Mouse (Mus musculus): ENCODE data around the gene Rgs19.

Rgs19 gene

DNA sequence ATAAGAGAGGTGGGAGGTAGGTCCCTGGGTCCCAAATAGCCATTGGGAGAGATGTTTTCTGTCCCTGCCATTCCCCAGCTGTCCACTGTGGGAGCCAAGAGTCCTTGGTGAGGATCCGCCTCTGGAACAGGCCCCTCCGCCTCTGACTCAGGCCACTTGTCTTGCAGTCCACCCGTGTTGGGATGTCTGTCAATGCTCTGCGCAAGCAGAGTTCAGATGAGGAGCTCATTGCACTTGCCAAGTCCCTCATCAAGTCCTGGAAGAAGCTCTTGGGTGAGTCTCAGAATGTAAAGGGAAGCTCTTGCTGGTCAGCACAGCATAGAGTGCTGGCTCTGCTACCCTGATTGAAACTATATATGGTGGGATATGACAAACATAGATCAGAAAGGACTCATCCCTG, 10.4 kb downstream of the Rgs19 start:
- DNase-seq (ENCODE audit: low read depth, low spot score), result no peak

DNA sequence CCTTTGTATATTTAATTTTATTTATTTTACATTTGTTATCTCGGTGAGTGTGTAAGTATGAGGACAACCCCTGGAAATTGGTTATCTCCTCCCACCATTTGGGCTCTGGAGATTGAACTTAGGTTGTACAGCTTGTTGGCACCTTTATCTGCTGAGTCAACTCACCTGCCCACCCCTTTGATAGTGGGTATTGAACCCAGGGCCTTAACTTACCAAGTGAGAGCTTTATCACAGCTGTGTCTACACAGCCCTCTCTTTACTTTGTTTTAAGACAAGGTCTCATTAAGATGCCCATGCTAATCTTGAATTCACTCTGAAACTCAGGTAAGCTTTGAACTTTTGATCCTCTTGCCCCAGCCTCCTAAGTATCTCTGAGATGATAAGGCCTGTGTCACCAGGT, 11.8 kb downstream of the Rgs19 start:
- DNase-seq (ENCODE audit: low read depth, low spot score), result no peak

DNA sequence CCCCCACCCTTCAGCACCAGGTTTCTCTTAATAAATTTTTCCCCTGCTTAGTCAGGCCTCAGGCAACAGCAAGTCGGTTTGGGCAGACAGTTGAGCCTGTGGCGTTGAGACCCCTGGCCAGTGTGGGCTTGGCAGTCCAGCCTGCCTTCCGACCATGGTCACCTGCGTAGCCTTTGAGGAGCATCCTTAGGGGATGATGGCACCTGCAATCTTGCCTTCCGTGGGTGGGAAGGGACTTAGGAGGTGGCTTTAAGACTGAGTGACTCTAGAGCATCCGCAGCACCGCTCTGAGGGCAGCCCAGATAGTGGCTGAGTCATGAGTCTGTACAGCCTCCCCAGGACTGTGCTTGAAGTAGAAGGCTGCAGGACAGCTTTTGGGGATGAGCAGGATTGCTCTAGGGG, 13.1 kb downstream of the Rgs19 start:
- DNase-seq (ENCODE audit: low read depth, low spot score), result no peak

DNA sequence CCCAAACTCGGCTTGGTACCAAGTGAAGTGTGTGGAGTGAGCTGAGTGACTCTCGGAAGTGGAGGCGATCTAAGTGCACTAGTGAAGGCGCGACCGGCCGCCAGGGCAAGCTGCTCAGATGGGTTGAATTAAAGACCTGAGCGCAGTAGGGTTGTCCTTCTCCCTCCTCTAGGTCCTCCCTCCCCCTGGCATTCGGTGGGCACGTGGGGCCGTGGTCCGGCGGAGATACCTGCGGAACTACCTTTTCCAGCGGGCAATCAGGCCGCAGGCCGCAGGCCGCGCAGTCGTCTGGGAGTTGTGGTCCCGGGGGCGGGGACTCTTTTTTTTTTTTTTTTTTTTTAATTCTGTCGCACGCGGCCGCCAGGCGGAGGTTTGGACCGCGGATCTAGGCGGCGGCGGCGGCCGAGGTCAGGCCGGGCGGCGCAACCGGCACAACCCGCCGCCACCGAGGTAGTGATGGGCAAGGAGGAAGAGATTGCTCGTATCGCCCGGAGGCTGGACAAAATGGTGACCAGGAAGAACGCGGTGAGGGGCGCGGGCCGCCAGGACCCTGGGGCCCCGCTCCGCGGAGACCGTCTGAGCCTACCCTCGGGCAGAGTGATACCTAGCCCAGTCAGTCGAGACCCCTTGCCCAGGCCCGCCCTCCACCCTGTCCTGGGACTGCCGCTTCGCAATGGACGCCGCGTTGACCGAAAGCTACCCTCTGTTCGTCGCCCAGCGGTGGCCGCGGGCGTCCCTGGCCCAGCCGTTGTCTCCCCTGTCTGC, 13.6 kb downstream of the Rgs19 start, which contains the start of gene Tcea2:
Gene Tcea2, plus strand, starts transcription at position 360 of the 765 bp plus-strand sequence.
- no peak for DNase-seq (ENCODE audit: low read depth, low spot score)

DNA sequence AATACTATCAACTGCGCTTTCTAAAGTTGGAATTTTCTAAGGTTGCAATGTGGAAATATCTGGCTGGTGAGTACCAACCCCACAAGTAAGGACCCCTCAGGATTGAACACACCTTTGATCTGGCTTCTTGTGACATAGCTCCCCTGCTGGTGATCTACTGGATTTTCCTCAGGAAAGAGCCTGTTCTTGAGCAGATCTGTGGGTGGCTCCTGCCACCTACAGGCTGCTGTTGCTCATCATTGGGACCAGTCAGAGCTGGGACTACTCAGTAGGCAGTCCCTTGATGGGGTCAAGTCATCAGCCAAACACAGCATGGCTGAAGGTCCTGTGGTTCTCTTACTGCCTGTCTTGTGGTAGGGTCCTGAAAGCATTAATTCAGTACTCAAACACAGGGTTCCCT, 15.0 kb downstream of the Rgs19 start:
- DNase-seq (ENCODE audit: low read depth, low spot score), result peak; percentile 50

DNA sequence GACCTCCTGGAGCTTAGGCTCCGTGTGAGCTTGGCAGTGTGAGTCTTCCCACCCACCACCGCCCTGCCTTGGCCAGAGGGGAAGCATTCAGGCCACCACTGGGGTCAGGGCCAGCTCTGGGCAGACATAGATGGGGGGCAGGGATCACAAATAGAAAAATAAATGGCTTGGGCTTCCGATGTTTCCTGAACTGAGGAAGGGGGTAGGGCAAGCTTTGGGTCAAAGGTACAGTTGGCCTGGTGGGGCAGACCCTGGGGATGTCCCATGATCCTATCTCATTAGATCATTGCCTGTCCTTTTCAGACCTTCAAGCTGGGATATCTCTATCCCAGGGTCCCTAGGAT, 16.1 kb downstream of the Rgs19 start:
- no peak for DNase-seq (ENCODE audit: low read depth, low spot score)

DNA sequence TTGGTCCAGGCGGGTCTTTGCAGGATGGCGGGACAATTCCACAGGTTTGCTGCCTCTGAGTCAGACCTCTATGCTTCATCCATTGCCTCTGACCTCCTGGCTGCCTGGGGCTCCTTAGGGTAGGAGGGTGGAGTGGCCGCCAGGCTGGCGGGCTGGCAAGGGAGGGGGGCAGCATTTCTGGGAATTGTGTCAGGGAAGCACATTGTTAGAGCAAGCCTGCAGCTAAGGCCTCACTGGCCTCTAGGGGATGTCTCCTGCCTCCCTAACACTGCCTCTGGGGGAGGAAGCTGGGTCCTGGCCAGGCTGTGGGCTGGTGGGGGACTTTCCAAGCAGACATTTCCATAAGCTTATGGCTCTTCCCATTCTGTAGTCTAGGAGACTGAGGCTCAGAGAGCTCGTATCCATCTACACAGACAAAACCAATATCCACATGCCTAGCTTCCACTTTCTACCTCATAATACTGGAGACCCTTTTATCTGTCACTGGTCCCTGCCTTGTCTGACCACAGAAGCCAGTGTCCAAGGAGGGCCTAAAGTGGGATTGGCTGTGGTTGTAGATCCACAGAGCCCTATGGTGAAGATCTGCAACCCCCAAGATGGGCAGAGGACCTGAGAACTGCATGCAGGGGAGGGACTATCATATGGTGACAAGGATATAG, 16.6 kb downstream of the Rgs19 start:
- DNase-seq (ENCODE audit: low read depth, low spot score), result no peak

DNA sequence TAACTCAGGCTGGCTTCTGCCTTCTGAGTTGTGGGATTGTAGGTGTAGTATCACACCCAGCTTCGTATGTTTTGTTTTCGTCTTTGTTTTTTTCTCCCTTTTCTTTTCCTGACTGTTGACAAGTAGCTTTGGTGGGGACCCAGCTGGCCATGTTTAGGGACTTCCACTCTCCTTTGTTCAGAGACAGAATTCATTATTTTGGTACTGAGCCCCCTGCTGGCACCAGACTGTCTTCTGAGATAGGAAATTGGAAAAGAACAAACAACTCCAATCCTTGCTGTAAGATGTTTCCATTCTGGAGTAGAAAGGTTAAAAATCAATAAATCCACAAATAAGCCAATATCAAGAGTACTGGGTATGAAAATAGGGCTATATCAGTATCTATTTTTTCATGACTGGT, 17.4 kb downstream of the Rgs19 start:
- DNase-seq (ENCODE audit: low read depth, low spot score), result no peak

DNA sequence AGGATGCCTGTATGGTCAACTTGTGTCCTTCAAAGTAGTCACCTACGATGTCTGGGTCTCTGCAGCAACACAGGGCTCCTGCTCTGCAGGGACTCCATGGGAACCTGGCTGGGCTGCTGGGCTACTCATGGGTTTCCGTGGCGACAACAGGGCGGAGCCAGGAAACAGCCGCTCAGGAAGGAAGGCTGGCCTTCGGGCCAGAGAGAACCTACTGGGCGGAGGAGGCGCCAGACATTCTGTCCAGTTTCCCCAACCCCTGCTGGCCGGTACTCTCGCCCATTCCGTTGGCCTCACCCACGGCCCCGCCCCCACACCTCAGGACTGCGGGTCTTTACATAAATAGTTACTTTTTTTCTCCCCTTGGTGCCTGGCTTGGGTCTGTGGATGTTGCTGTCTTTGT, 18.3 kb downstream of the Rgs19 start:
- no peak for DNase-seq (ENCODE audit: low read depth, low spot score)

DNA sequence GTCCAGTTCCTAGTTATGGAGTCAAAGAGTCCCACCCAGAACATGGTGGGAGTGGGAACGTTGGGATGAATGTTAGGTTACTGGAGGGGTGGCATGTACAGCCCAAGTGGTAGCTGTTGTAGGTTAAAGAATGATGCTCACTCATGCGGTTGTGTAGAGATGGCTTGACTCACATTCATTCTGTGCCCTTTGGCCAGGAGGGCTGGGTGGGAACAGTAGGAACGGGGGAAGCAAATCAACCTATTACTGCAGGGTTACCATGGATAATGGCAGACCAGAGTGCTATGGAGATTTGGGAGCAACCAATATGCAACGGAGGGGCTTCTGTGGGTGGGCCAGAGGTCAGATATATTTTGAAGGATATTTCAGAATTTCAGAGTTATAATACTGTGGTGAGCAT, 18.8 kb downstream of the Rgs19 start:
- no peak for DNase-seq (ENCODE audit: low read depth, low spot score)

DNA sequence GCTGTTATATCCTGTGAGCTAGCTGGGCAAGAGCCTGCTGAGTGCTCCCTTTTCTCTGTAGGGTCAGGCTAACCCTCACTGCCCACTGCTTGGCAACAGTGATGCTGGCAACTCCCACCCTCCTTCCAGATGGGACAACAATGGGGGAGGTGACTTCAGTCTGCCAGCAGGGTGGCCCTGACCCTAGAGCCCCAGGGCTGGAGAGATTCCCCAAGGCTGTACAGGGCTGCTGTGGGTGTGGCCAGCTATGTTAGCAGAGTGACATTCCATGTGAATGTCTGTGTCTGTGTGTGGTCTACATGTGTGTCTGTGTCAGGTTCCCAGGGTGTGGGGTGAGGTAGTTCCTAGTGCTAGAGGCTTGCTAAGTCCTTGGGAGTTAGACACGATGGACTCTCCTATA, 20.3 kb downstream of the Rgs19 start:
- DNase-seq (ENCODE audit: low read depth, low spot score), result no peak

DNA sequence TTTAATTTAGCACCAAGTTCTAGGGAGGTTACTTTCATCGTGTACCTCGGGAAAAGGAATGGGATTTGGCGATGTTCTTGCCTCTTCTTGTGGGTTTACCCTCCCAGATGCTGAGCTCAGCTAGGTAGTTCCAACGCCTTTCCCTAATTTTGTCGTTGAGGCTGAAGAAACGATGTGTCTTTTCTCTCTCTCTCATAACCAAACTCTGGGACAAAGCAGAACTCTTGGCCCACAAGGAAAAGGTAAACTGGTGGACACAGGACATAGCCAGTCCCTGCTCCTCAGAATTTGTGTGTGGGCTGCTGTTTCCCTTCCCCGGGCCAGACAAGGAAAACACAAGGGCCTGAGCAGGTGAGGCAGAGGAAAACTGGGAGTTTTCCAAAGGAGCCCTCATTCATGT, 21.8 kb downstream of the Rgs19 start:
- DNase-seq (ENCODE audit: low read depth, low spot score), result no peak

DNA sequence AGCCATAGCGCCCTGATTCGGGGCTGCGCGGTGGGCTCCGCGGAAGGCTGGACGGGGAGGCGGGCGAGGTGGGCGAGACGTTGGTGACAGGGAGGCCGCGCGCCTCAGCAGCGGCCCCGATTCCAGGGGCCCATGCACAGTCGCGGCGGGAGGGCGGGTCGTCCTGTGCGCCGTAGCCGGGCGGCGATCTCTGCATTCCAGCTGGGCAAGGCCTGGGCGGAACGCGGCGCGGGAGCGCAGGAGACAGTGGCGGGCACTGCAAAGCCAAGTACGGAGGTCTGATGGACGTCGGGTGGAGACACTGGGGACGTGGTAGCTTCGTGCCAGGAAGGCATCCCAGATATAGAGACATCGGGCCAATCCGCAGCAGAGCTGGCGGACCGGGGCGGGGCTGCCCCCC, 22.5 kb downstream of the Rgs19 start, which contains the start of gene Sox18:
Gene Sox18, minus strand, starts transcription at position 315 of the 400 bp plus-strand sequence.
- DNase-seq (ENCODE audit: low read depth, low spot score), result no peak

DNA sequence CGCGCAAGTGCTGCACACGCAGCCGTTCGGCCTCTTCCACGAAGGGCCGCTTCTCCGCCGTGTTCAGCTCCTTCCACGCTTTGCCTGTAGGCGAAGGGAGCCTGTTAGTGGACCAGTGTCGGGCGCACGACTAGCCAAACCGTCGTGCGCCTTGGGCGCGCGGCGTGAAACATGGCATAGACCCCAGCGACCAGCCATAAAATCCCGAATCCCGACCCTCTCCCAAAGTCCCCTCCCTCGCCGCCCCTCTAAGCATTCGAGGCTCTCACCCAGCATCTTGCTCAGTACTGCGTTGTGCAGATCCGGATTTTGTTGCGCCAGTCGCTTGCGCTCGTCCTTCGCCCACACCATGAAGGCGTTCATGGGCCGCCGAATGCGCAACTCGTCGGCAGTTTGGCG, 22.9 kb downstream of the Rgs19 start:
- DNase-seq (ENCODE audit: low read depth, low spot score), result no peak

DNA sequence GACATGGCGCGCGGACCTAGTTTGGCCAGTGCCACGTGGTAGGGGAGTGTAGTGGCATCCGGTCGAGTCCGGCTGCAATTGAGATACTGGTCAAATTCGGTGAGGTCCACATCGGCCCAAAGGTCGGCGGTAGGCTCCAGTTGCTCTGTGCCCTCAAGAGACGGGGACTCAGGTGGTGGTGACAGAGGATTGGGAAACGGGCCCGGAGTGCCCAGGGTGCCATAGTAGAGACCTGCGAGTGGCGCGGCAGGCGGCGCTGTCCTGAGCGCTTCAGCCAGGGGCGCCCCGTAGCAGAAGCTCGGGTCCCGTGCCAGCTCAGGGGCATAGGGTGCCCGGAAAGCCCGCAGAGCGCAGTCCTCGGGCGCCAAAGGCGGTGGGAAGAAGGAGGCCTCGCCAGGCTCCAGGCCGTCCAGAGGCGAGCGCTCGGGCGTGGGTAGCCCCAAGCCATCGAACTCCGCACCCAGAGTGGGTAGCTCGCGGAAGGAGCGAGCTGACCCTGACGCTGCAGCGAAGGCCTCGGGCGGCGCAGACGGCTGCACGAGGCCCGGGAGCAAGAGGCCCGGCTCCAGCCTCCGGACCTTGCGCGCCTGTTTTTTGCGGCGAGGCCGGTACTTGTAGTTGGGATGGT, 23.4 kb downstream of the Rgs19 start:
- DNase-seq (ENCODE audit: low read depth, low spot score), result no peak

DNA sequence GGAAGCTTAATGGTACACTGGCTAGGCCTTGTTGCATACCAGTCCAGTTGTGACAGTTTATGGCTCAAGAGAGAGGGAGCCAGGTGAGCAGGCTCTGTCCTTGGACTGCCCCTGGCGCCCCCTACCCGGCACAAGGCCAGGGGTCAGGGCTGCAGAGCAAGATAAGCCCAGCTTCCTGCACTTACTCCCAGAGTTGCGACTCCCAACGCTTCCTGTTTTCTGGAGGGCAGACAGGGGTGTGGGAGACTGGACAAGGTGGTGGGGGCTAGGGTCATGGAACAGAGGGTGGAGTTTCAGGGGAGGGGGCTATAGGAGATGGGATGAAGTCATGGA, 30.5 kb downstream of the Rgs19 start:
- no peak for DNase-seq (ENCODE audit: low read depth, low spot score)

DNA sequence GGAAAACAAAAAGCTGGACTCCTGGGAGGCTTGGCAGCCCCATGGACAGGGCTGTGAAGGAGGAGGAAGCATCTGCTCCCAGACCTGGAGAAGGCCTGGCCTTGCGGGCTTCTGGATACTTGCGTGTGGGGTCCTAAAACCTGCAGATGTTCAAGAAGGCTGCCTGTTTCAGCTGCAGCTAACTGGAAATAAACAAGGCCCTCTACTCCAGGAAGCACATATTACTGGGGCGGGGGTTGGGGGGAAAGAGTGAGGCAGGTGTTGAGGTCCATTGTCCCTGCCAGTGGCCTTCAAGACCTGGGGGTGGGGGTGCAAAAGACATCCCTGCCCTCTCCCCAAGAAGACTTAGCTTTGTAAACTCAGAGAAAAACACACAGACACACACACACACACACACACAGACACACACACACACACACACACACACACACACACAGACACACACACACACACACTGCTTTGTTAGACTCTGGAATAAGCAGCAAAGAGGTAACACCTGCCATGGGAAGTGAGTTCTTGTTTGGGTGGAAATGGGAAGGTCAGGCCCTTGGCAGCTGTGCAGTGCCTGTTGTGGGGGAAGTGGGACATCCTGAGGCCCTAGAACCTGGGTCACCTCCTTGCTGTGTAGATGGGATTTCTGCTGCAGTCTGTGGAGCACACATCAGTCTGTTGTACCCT, 31.0 kb downstream of the Rgs19 start:
- no peak for DNase-seq (ENCODE audit: low read depth, low spot score)

DNA sequence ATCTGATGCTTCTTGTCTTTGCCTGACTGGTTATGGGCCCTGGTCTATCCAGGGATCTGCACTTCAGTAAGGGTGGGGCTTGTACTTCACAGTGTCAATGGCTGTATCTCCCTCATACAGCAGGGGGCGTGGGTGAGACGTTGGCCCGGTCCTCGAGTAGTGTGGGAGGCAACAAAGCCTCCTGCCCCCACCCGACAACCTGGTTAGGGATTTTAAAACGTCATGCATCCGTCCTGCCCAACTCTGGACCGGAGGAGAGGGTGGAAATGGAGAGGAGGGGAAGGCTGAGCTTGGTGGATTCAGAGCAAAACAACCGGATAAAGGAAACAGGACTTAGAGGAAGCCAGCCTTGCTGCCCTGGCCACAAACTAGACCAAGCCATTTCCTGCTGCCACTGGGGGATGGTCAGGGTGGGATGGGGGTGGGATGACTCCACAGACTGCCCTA, 34.1 kb downstream of the Rgs19 start:
- no peak for DNase-seq (ENCODE audit: low read depth, low spot score)

DNA sequence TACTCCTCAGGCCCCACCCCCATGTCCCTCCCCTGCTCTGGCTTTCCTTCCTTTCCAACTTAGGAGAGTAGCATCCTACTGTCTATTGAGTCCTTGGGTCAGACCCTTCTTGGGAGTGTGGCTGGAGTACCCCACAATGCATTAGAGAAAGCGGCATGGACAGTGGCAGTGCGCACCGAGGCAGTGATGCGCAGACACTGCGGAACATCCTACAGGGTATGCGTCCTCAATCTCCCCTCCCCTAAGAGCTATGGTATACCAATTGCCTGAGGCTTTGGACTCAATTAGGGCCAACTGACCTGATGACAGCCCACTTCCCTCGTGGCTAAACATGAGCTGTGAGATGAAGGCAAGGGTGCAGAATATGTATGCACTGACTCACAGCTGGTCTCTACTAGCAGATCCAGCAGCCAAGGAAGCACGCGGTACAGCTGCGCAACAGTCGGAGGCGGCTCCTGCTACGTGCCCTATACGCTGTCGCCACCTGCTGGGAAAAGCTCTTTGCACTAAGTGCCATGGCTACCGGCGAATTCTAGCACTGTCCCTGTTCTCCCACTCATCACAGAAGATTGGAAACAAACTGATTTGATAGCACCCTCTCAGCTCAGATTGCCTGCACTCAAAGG, 34.7 kb downstream of the Rgs19 start:
- DNase-seq (ENCODE audit: low read depth, low spot score), result no peak

DNA sequence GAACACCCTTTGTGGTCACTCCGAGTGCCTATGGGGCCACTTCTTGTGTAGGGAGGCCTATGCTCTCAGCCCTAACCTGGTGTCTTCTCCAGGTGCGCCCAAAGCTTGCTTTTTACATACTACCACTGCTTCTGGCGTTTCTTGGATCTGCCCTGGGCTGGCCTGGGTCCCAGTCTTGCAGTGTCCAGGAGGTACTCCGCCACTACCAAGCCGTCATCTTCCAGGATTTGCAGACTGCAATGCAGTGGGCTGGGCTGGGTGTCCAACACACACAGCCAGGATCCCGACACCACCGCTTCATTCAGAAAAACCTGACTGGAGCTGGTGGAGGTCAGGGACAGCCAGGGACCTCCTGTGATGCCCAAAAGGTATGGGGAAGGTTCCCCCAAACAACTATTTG, 35.2 kb downstream of the Rgs19 start:
- no peak for DNase-seq (ENCODE audit: low read depth, low spot score)

DNA sequence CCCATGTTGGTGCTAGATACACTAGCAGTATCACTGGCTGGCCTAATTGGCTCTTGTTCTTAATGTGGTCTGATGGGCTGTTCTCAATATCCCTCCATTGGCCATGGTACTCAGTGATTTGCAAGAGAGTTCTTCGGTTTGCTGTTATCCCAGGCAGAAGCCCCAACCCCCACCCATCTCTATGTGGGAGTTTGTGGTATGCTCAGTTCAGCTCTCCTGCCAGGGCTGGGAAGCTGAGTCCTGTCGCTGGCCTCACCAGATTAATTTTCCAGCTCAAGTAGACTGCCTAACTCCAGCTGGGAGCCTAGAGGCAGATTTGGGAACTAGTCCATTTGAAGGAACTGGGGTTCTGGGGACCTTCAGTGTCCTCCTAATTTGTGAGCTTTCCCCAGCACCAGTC, 36.3 kb downstream of the Rgs19 start:
- DNase-seq (ENCODE audit: low read depth, low spot score), result no peak

DNA sequence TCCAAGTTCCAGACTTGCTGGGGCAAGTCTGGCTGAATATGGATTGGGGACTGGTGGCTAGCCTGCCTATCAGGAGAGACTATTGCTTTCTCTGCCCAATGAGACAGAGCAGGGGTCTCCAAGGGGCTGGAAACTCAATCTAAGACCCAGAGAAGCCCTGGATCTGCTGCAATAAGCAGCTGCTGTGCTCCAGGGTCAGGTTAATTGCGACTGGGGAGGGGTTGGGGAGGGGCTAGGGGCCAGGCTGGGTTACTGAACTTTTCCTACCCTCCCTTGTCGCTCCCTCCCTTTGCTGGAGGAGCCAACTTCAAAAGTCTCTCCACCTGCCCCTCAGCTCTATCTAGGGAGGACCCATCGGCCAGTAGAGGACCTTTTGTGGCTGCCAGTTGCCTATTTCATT, 37.0 kb downstream of the Rgs19 start, which contains the start of gene Gm29797:
Gene Gm29797, plus strand, starts transcription at position 301 of the 400 bp plus-strand sequence.
- DNase-seq (ENCODE audit: low read depth, low spot score), result no peak

All from retina, adult 2 months (tissue).